Mouse (Mus musculus): ENCODE data around the gene Rictor. TPM values are rescaled to one million over a fixed set of nuclear protein-coding genes. Genes with fewer than 3 reads are reported as not detected.
A peak's percentile ranks its signal among the peaks of the same experiment; 100 is the strongest.

Rictor gene
- total and polyA plus RNA-seq, 3 experiments, result 10.3 to 10.6 TPM; not detected in 1

DNA sequence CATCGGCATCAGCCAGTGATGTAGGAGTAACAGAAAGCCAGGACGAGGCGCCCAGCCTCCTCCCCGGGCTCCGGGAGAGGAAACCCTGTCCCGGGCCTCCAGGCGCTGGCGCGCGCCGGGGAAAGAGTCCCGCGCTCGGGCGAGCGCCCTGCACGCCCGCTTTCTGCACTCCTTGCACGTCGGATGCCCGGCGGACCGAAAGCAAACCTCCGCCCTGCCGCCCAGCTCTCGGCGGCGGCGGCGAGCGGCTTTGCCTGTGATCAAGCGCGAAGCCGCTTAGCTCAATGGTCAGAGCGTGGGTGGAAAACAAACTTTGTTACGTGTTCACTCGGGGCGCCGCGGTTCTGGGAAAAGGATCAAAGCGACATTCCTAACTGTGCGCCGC is 636 bp upstream of the Rictor start:
- H3K27ac ChIP-seq (ENCODE audit: control insufficient read depth, low read depth, low read length), result peak overlapping the region; percentile 90
- peak overlapping the region; percentile 99 for H3K9ac ChIP-seq (ENCODE audit: control insufficient read depth, low read depth, low read length, poor library complexity, severe bottlenecking)
- peak overlapping the region; percentile 90 to 94 for H3K4me3 ChIP-seq (ENCODE audit: control insufficient read depth in 1 of 2, insufficient read depth in 1 of 2, low read depth in 2 of 2, low read length in 2 of 2)
- TF ChIP-seq EP300 (IDR thresholded peaks at IDR 0.05; ENCODE audit: low read depth in 1 of 2, low read length in 2 of 2), result 0 out of 4 replicates have a peak, but pooled peaks of 1 of the 2 experiments have one; percentile 18
- TF ChIP-seq POLR2A (IDR thresholded peaks at IDR 0.05; ENCODE audit: control insufficient read depth in 1 of 2, insufficient read depth in 1 of 2, low read depth in 1 of 2, low read length in 2 of 2, poor library complexity in 1 of 2), result peak in 1 of 2 experiments; percentile 32; a peak in 2 of 4 replicates
- no peak for TF ChIP-seq ZC3H11A (IDR thresholded peaks at IDR 0.05; ENCODE audit: low read depth, low read length)
- TF ChIP-seq KAT2A (conservative IDR thresholded peaks at IDR 0.05; ENCODE audit: low read depth, low read length), result no peak
- no peak for TF ChIP-seq GABPA (IDR thresholded peaks at IDR 0.05; ENCODE audit: low read depth, low read length)
- TF ChIP-seq TCF12 (IDR thresholded peaks at IDR 0.05; ENCODE audit: low read depth, low read length), result 0 out of 2 replicates have a peak, but pooled peaks have one; percentile 8
- no peak for TF ChIP-seq ZNF384 (IDR thresholded peaks at IDR 0.05; ENCODE audit: low read depth, low read length)
- TF ChIP-seq UBTF (IDR thresholded peaks at IDR 0.05; ENCODE audit: borderline replicate concordance, insufficient read depth, low read depth, low read length), result 0 out of 2 replicates have a peak, but pooled peaks have one; percentile 77
- 0 out of 2 replicates have a peak, but pooled peaks have one; percentile 2 for TF ChIP-seq NRF1 (IDR thresholded peaks at IDR 0.05; ENCODE audit: insufficient read depth, low read depth, low read length, poor library complexity, severe bottlenecking)
- H3K79me2 ChIP-seq (ENCODE audit: control insufficient read depth, insufficient read depth, low read length, poor library complexity), result peaks cover 48% of the 10 kb centered on the region
- H3K4me1 ChIP-seq (ENCODE audit: control insufficient read depth in 1 of 2, insufficient read depth in 2 of 2, low read length in 2 of 2), result peaks cover 17 to 26% of the 10 kb centered on the region in 2 experiments
- peaks cover 0 to 51% of the 10 kb centered on the region in 2 experiments; a peak in 2 of 4 replicates for H3K36me3 ChIP-seq (ENCODE audit: control insufficient read depth in 1 of 2, insufficient read depth in 2 of 2, low read length in 2 of 2)
- H3K27me3 ChIP-seq (ENCODE audit: control insufficient read depth in 1 of 2, insufficient read depth in 2 of 2, low read length in 2 of 2), result no peaks in the 10 kb centered on the region
- H3K9me3 ChIP-seq (replicated peaks; ENCODE audit: insufficient read depth, low read length), result no peaks in the 10 kb centered on the region
- DNase-seq (ENCODE audit: low read depth, low spot score), result peak; percentile 72

DNA sequence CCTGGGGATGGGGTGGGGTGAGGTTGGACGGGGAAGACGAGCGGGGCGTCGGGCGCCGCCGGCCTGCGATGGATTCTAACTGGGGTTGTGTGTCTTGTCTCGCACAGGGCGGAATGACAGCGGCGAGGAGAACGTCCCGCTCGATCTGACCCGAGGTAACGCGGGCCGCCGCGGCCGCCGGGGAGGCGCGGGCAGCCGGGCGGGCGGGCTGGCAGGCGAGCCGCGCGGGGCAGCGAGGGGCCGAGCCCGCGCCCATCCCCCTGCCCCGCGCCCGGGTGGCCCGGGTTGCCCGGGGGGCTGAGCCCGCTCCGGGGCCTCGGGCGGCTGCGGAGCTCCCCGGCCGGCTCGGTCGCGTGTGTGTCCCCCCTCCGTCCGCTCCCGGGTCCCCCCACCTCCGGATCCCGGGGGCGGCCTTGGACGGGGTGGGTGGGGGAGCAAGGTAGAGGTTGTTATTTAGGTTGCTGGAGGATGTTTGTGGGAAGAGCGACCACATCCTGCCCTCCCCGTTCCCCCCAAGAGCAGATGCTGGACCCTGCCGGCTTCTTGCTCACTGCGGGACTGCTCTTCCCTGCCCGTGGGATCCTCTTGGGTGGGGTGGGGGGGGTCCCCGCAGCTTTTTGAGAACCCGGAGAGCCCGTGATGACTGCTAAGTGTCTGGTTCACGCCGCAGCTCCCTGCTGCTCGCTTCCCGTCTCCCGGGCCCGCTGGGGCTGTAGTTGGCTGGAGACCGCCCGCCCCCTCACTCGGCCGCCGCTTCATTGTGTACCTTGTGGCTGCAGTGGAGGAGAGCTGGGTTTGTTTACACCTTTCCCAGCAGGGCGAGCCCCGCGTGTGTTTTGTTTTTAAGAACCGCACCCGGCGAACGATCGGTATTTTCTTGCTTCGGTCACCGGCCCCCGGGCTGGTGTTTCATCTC is 605 bp downstream of the Rictor start:
- peaks cover 60% of the 10 kb centered on the region for H3K79me2 ChIP-seq (ENCODE audit: control insufficient read depth, insufficient read depth, low read length, poor library complexity)
- peaks cover 18 to 35% of the 10 kb centered on the region in 2 experiments for H3K4me1 ChIP-seq (ENCODE audit: control insufficient read depth in 1 of 2, insufficient read depth in 2 of 2, low read length in 2 of 2)
- H3K27ac ChIP-seq (ENCODE audit: control insufficient read depth, low read depth, low read length), result peak overlapping the region; percentile 73
- H3K36me3 ChIP-seq (ENCODE audit: control insufficient read depth in 1 of 2, insufficient read depth in 2 of 2, low read length in 2 of 2), result peaks cover 0 to 57% of the 10 kb centered on the region in 2 experiments; a peak in 2 of 4 replicates
- no peaks in the 10 kb centered on the region for H3K9me3 ChIP-seq (replicated peaks; ENCODE audit: insufficient read depth, low read length)
- DNase-seq (ENCODE audit: low read depth, low spot score), result peak; percentile 45
- TF ChIP-seq SIN3A (IDR thresholded peaks at IDR 0.05; ENCODE audit: low read length) (peak; percentile 26; the same call in 1 of the 2 replicates), GATA1 (IDR thresholded peaks at IDR 0.05; ENCODE audit: low read depth, low read length) (no peak)
- H3K27me3 ChIP-seq (ENCODE audit: control insufficient read depth in 1 of 2, insufficient read depth in 2 of 2, low read length in 2 of 2), result no peaks in the 10 kb centered on the region
- H3K4me3 ChIP-seq (ENCODE audit: control insufficient read depth in 1 of 2, insufficient read depth in 1 of 2, low read depth in 2 of 2, low read length in 2 of 2), result peak overlapping the region; percentile 91 to 95
- peak overlapping the region; percentile 100 for H3K9ac ChIP-seq (ENCODE audit: control insufficient read depth, low read depth, low read length, poor library complexity, severe bottlenecking)

DNA sequence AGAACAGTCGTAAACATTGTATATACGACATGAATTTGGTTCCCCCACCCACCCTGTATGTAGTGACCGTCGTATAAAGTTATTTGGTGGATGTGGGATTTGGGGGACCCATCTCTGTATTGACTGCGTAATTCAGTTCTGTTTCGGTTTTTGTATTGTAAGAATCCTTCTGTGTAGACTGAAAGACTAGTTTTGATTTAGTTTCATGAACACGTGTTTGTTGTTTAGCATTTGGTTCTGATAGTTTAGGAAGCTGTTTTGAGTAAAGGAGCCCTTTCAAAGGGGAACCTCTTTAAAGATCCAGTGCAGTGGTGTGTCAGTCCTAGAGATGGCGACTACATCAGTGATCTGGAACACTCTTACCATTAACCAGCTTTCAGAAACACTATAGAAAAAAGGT is 1.4 kb downstream of the Rictor start:
- H3K27ac ChIP-seq (ENCODE audit: control insufficient read depth, low read depth, low read length), result 0 out of 2 replicates have a peak overlapping the region, but pooled peaks have one; percentile 51

More for the DNA sequence above, 1.4 kb downstream of the Rictor start:
- H3K27me3 ChIP-seq (ENCODE audit: control insufficient read depth in 1 of 2, insufficient read depth in 2 of 2, low read length in 2 of 2), result no peaks in the 10 kb centered on the region
- TF ChIP-seq MYC (IDR thresholded peaks at IDR 0.05; ENCODE audit: low read depth, low read length) (0 out of 2 replicates have a peak, but pooled peaks have one; percentile 12), NRF1 (IDR thresholded peaks at IDR 0.05; ENCODE audit: insufficient read depth, low read depth, low read length, poor library complexity, severe bottlenecking) (no peak), MXI1 (IDR thresholded peaks at IDR 0.05; ENCODE audit: low read depth, low read length) (peak; percentile 73), SIN3A (IDR thresholded peaks at IDR 0.05; ENCODE audit: low read length) (peak; percentile 39; the same call in 1 of the 2 replicates), RAD21 (IDR thresholded peaks at IDR 0.05; ENCODE audit: low read depth, low read length) (no peak), MYB (IDR thresholded peaks at IDR 0.05; ENCODE audit: low read depth, low read length) (no peak), POLR2AphosphoS5 (IDR thresholded peaks at IDR 0.05; ENCODE audit: borderline replicate concordance, low read depth, low read length) (no peak), MAX (IDR thresholded peaks at IDR 0.05; ENCODE audit: low read length) (peak; percentile 61; the same call in 1 of the 2 replicates), ZKSCAN1 (IDR thresholded peaks at IDR 0.05; ENCODE audit: low read depth, low read length) (no peak)
- no peak for DNase-seq (ENCODE audit: low read depth, low spot score)
- H3K4me1 ChIP-seq (ENCODE audit: control insufficient read depth in 1 of 2, insufficient read depth in 2 of 2, low read length in 2 of 2), result peaks cover 19 to 38% of the 10 kb centered on the region in 2 experiments
- H3K9me3 ChIP-seq (replicated peaks; ENCODE audit: insufficient read depth, low read length), result no peaks in the 10 kb centered on the region
- H3K79me2 ChIP-seq (ENCODE audit: control insufficient read depth, insufficient read depth, low read length, poor library complexity), result peaks cover 67% of the 10 kb centered on the region
- H3K4me3 ChIP-seq (ENCODE audit: control insufficient read depth in 1 of 2, insufficient read depth in 1 of 2, low read depth in 2 of 2, low read length in 2 of 2), result peak overlapping the region; percentile 91 to 95
- H3K36me3 ChIP-seq (ENCODE audit: control insufficient read depth in 1 of 2, insufficient read depth in 2 of 2, low read length in 2 of 2), result peaks cover under 1 to 61% of the 10 kb centered on the region in 2 experiments
- peak overlapping the region; percentile 100 for H3K9ac ChIP-seq (ENCODE audit: control insufficient read depth, low read depth, low read length, poor library complexity, severe bottlenecking)
